Mouse (Mus musculus) MEL (cell line): ENCODE measurements around the gene Ucp2.

Experiments
- CHD2 ChIP-seq: IDR thresholded peaks from 2 replicates; pipeline ENCODE4 v1.6.1; 2011; ENCODE audit warnings: low read length, improper control_type of control experiment
- CTCF ChIP-seq, 3 experiments: IDR thresholded peaks in 2 of 3; conservative IDR thresholded peaks in 1 of 3; 2 replicates each; pipeline ENCODE4 v1.5.1; 2011 to 2012; ENCODE audit warnings: low read length in 3 of 3, low read depth in 2 of 3, mild to moderate bottlenecking in 2 of 3, improper control_type of control experiment in 1 of 3, inconsistent platforms in 1 of 3, mixed read lengths in 1 of 3, moderate library complexity in 1 of 3; ENCODE audit not compliant: control insufficient read depth in 1 of 3, insufficient read depth in 1 of 3, poor library complexity in 1 of 3, severe bottlenecking in 1 of 3
- EP300 ChIP-seq, 2 experiments: IDR thresholded peaks; 2 replicates each; pipeline ENCODE4 v1.6.1; 2011; ENCODE audit warnings: improper control_type of control experiment in 2 of 2, low read length in 2 of 2, low read depth in 1 of 2, mild to moderate bottlenecking in 1 of 2
- GATA1 ChIP-seq: IDR thresholded peaks from 2 replicates; pipeline ENCODE4 v1.6.1; 2011; ENCODE audit warnings: low read depth, low read length, improper control_type of control experiment
- POLR2A ChIP-seq, 2 experiments: IDR thresholded peaks; 2 replicates each; pipeline ENCODE4 v1.6.1; 2011 to 2012; ENCODE audit warnings: low read length in 2 of 2, mild to moderate bottlenecking in 2 of 2, control low read depth in 1 of 2, improper control_type of control experiment in 1 of 2, low read depth in 1 of 2, moderate library complexity in 1 of 2; ENCODE audit not compliant: control insufficient read depth in 1 of 2, insufficient read depth in 1 of 2, poor library complexity in 1 of 2
- RAD21 ChIP-seq: IDR thresholded peaks from 2 replicates; pipeline ENCODE4 v1.6.1; 2011; ENCODE audit warnings: mild to moderate bottlenecking, low read depth, low read length, improper control_type of control experiment
- TAL1 ChIP-seq: IDR thresholded peaks from 2 replicates; pipeline ENCODE4 v1.6.1; 2012; ENCODE audit warnings: mild to moderate bottlenecking, inconsistent platforms, low read length, moderate library complexity, mixed read lengths
- USF1 ChIP-seq: IDR thresholded peaks from 2 replicates; pipeline ENCODE4 v1.6.1; 2014; ENCODE audit warnings: low read depth, mild to moderate bottlenecking, inconsistent platforms, low read length, improper control_type of control experiment, moderate library complexity
- ZC3H11A ChIP-seq: IDR thresholded peaks from 2 replicates; pipeline ENCODE4 v1.6.1; 2012; ENCODE audit warnings: low read depth, mild to moderate bottlenecking, inconsistent platforms, low read length, improper control_type of control experiment

DNA sequence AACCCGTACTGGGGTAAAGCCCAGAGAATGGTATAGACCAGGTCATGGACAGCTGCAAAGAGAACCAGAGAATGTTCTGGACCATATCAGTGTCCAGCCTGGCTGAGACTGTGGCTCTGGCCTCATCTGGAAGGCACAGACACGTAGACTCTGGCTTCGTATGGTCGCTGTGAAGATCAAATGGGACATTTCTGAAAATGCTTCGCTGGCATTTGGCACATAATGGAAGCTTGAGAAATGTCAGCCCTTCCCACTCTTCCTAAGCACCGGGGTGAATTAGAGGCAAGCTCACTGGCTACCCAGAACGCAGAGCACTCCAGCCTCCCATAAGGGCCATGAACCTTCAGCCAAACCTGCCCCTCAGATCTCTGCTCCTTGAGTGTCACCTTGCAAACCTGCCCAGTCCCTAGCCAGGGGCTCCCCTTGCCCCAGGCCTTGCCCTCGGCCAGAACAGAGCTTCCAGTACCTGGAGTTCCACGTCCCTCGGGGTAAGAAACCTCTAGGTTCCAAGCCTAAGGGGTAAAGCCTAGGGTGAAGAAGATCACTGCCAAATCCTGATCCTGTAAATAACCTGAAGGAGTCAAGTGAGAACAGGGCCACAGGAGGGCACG is 22.2 kb upstream of the Ucp2 start:
- TF ChIP-seq EP300 (IDR thresholded peaks at IDR 0.05; ENCODE audit: low read depth in 1 of 2, low read length in 2 of 2), result no peak
- TF ChIP-seq CHD2, result no peak
- TF ChIP-seq ZC3H11A, result no peak
- no peak for TF ChIP-seq CTCF (IDR thresholded peaks at IDR 0.05 in 2 of 3, conservative IDR thresholded peaks at IDR 0.05 in 1 of 3; ENCODE audit: control insufficient read depth in 1 of 3, insufficient read depth in 1 of 3, low read depth in 2 of 3, low read length in 3 of 3, poor library complexity in 1 of 3, severe bottlenecking in 1 of 3)
- no peak for TF ChIP-seq USF1
- no peak for TF ChIP-seq GATA1
- TF ChIP-seq TAL1, result no peak
- no peak for TF ChIP-seq RAD21
- TF ChIP-seq POLR2A (IDR thresholded peaks at IDR 0.05; ENCODE audit: control insufficient read depth in 1 of 2, insufficient read depth in 1 of 2, low read depth in 1 of 2, low read length in 2 of 2, poor library complexity in 1 of 2), result no peak
